Mouse (Mus musculus): ENCODE data around the gene Abhd2. TPM values are rescaled to one million over a fixed set of nuclear protein-coding genes. Genes with fewer than 3 reads are reported as not detected.
A peak's percentile ranks its signal among the peaks of the same experiment; 100 is the strongest.

Abhd2 gene
- polyA plus RNA-seq, 1 experiment from 2014 or later, result 19.5 TPM

GRCm38 (mm10) chr7:79247881-79248389 lies 25.1 kb upstream of the Abhd2 start:
- Histone ChIP-seq H3K36me3 (no peaks in the 10 kb centered on the region), H3K27me3 (no peaks in the 10 kb centered on the region), H3K4me2 (no peak overlapping the region), H3K27ac (0 out of 2 replicates have a peak overlapping the region, but pooled peaks have one; percentile 35), H3K9ac (no peak overlapping the region), H3K4me3 (no peak overlapping the region), H3K9me3 (no peaks in the 10 kb centered on the region), H3K4me1 (replicated peaks) (peaks cover 11% of the 10 kb centered on the region)
- ATAC-seq (ENCODE audit: low FRiP score), result no peak
- WGBS, result 58% methylated on average over 7 of the region's 7 CpGs

GRCm38 (mm10) chr7:79249581-79249980 lies 23.4 kb upstream of the Abhd2 start:
- Histone ChIP-seq H3K9ac (no peak overlapping the region), H3K4me1 (replicated peaks) (peaks cover 11% of the 10 kb centered on the region), H3K4me2 (no peak overlapping the region), H3K27ac (no peak overlapping the region), H3K36me3 (no peaks in the 10 kb centered on the region), H3K9me3 (no peaks in the 10 kb centered on the region), H3K4me3 (no peak overlapping the region), H3K27me3 (no peaks in the 10 kb centered on the region)
- WGBS, result 94% methylated on average over 2 of the region's 2 CpGs
- ATAC-seq (ENCODE audit: low FRiP score), result no peak

- no peak overlapping the region for H3K9ac ChIP-seq
- H3K36me3 ChIP-seq, result no peaks in the 10 kb centered on the region
- WGBS, result 89% methylated on average over 3 of the region's 3 CpGs
- no peak overlapping the region for H3K27ac ChIP-seq
- H3K4me2 ChIP-seq, result no peak overlapping the region
- H3K4me1 ChIP-seq (replicated peaks), result no peaks in the 10 kb centered on the region
- no peaks in the 10 kb centered on the region for H3K9me3 ChIP-seq
- ATAC-seq (ENCODE audit: low FRiP score), result no peak
- H3K4me3 ChIP-seq, result no peak overlapping the region
- H3K27me3 ChIP-seq, result no peaks in the 10 kb centered on the region
Observed at GRCm38 (mm10) chr7:79254248-79254888, 18.6 kb upstream of the Abhd2 start.

- no peaks in the 10 kb centered on the region for H3K36me3 ChIP-seq
- H3K27ac ChIP-seq, result no peak overlapping the region
- H3K9ac ChIP-seq, result no peak overlapping the region
- H3K4me3 ChIP-seq, result no peak overlapping the region
- WGBS, result 89% methylated on average over 7 of the region's 7 CpGs
- no peak overlapping the region for H3K4me2 ChIP-seq
- no peaks in the 10 kb centered on the region for H3K27me3 ChIP-seq
- H3K4me1 ChIP-seq (replicated peaks), result no peaks in the 10 kb centered on the region
- H3K9me3 ChIP-seq, result no peaks in the 10 kb centered on the region
- ATAC-seq (ENCODE audit: low FRiP score), result no peak
Observed at GRCm38 (mm10) chr7:79255350-79255749, 17.6 kb upstream of the Abhd2 start.

GRCm38 (mm10) chr7:79255752-79256151 lies 17.2 kb upstream of the Abhd2 start:
- no peak overlapping the region for H3K4me2 ChIP-seq
- no peak overlapping the region for H3K4me3 ChIP-seq
- no peaks in the 10 kb centered on the region for H3K9me3 ChIP-seq
- H3K4me1 ChIP-seq (replicated peaks), result no peaks in the 10 kb centered on the region
- H3K27ac ChIP-seq, result no peak overlapping the region
- ATAC-seq (ENCODE audit: low FRiP score), result no peak
- no peaks in the 10 kb centered on the region for H3K27me3 ChIP-seq
- no peaks in the 10 kb centered on the region for H3K36me3 ChIP-seq
- H3K9ac ChIP-seq, result no peak overlapping the region
- 85% methylated on average over 10 of the region's 10 CpGs for WGBS

GRCm38 (mm10) chr7:79256716-79257115 lies 16.3 kb upstream of the Abhd2 start:
- Histone ChIP-seq H3K36me3 (no peaks in the 10 kb centered on the region), H3K4me3 (no peak overlapping the region), H3K4me2 (no peak overlapping the region), H3K9me3 (no peaks in the 10 kb centered on the region), H3K27ac (no peak overlapping the region), H3K9ac (no peak overlapping the region), H3K4me1 (replicated peaks) (no peaks in the 10 kb centered on the region), H3K27me3 (no peaks in the 10 kb centered on the region)
- WGBS, result 84% methylated on average over 4 of the region's 4 CpGs
- ATAC-seq (ENCODE audit: low FRiP score), result no peak

- Histone ChIP-seq H3K27ac (no peak overlapping the region), H3K36me3 (no peaks in the 10 kb centered on the region), H3K27me3 (no peaks in the 10 kb centered on the region), H3K4me3 (no peak overlapping the region), H3K9ac (no peak overlapping the region), H3K4me2 (no peak overlapping the region), H3K9me3 (no peaks in the 10 kb centered on the region), H3K4me1 (replicated peaks) (no peaks in the 10 kb centered on the region)
- ATAC-seq (ENCODE audit: low FRiP score), result no peak
- WGBS, result 89% methylated on average over 10 of the region's 10 CpGs
Observed at GRCm38 (mm10) chr7:79258981-79259542, 13.9 kb upstream of the Abhd2 start.

- no peak overlapping the region for H3K4me3 ChIP-seq
- 76% methylated on average over 8 of the region's 8 CpGs for WGBS
- no peaks in the 10 kb centered on the region for H3K9me3 ChIP-seq
- no peak overlapping the region for H3K9ac ChIP-seq
- H3K36me3 ChIP-seq, result no peaks in the 10 kb centered on the region
- ATAC-seq (ENCODE audit: low FRiP score), result no peak
- no peak overlapping the region for H3K27ac ChIP-seq
- no peaks in the 10 kb centered on the region for H3K4me1 ChIP-seq (replicated peaks)
- H3K27me3 ChIP-seq, result no peaks in the 10 kb centered on the region
- no peak overlapping the region for H3K4me2 ChIP-seq
Observed at GRCm38 (mm10) chr7:79262478-79262877, 10.5 kb upstream of the Abhd2 start.

- no peak overlapping the region for H3K4me3 ChIP-seq
- no peaks in the 10 kb centered on the region for H3K9me3 ChIP-seq
- no peaks in the 10 kb centered on the region for H3K4me1 ChIP-seq (replicated peaks)
- no peak overlapping the region for H3K4me2 ChIP-seq
- no peak overlapping the region for H3K9ac ChIP-seq
- no peaks in the 10 kb centered on the region for H3K36me3 ChIP-seq
- H3K27me3 ChIP-seq, result no peaks in the 10 kb centered on the region
- 91% methylated on average over 3 of the region's 3 CpGs for WGBS
- ATAC-seq (ENCODE audit: low FRiP score), result no peak
- no peak overlapping the region for H3K27ac ChIP-seq
Observed at GRCm38 (mm10) chr7:79263776-79264175, 9.2 kb upstream of the Abhd2 start.

GRCm38 (mm10) chr7:79266228-79266627 lies 6.8 kb upstream of the Abhd2 start:
- Histone ChIP-seq H3K9me3 (no peaks in the 10 kb centered on the region), H3K9ac (no peak overlapping the region), H3K27ac (no peak overlapping the region), H3K27me3 (no peaks in the 10 kb centered on the region), H3K4me2 (no peak overlapping the region), H3K4me1 (replicated peaks) (no peaks in the 10 kb centered on the region), H3K36me3 (no peaks in the 10 kb centered on the region), H3K4me3 (no peak overlapping the region)
- WGBS, result 61% methylated on average over 4 of the region's 4 CpGs
- ATAC-seq (ENCODE audit: low FRiP score), result no peak

GRCm38 (mm10) chr7:79267690-79268388 lies 5.2 kb upstream of the Abhd2 start:
- WGBS, result 37% methylated on average over 7 of the region's 7 CpGs
- Histone ChIP-seq H3K4me3 (no peak overlapping the region), H3K36me3 (no peaks in the 10 kb centered on the region), H3K27ac (no peak overlapping the region; the same call in 1 of the 2 replicates), H3K9me3 (no peaks in the 10 kb centered on the region), H3K4me1 (replicated peaks) (peaks cover 7% of the 10 kb centered on the region; the same call in 1 of the 2 replicates), H3K4me2 (no peak overlapping the region), H3K27me3 (no peaks in the 10 kb centered on the region), H3K9ac (no peak overlapping the region)
- ATAC-seq (ENCODE audit: low FRiP score), result no peak

- Histone ChIP-seq H3K36me3 (no peaks in the 10 kb centered on the region), H3K4me3 (no peak overlapping the region), H3K9ac (no peak overlapping the region), H3K4me1 (replicated peaks) (peaks cover 10% of the 10 kb centered on the region), H3K27ac (no peak overlapping the region), H3K9me3 (no peaks in the 10 kb centered on the region), H3K27me3 (no peaks in the 10 kb centered on the region), H3K4me2 (no peak overlapping the region)
- no peak for ATAC-seq (ENCODE audit: low FRiP score)
- 93% methylated on average over 8 of the region's 8 CpGs for WGBS
Observed at GRCm38 (mm10) chr7:79268897-79269296, 4.1 kb upstream of the Abhd2 start.
